Mouse (Mus musculus): Measurements from ENCODE around the gene Ttc14.

Gene Ttc14

DNA sequence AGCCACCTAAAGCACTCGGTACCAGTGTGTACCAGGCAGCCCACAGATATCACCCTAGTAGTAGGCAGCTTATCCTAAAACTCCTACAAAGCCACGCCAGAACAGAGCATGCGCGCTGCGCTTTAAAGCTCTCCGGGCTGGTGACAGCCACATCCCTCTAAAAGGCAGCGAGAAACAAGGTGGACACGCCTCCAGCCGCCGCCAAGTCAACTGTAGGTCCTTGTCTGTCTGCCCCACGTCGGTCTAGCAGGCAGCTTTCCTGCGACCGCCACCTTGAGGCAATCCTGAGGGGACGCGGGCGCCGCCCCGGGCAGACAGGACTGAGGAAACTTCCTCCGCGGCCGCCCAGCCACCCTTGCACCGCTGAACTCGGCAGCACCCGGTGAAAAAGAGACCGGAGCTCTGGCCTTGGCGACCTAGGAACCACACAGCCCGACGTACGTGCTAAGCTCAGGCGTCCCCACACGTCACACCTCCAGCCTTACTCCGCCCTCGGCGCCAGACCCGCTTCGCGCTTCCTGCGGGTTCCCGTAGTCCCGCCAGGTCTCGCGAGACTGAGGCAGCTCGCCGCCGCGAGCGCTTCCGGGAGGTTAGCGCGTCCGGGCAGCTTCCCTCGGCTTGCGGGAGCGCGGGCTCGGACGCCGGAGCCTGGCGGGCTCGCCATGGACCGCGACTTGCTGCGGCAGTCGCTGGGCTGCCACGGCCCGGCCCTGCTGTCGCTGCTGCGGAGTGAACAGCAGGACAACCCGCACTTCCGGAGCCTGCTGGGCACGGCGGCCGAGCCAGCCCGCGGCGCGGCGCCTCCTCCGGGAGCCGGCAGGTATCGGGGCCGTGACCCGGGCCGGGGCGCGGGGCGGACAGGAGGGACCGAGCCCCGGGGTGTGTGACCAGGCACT is at the start of gene Ttc14:
TSS of gene Ttc14 (plus strand) at position 216 of the 896 bp plus-strand sequence.
- peak; percentile 98 for DNase-seq (ENCODE audit: low read depth, low spot score)

DNA sequence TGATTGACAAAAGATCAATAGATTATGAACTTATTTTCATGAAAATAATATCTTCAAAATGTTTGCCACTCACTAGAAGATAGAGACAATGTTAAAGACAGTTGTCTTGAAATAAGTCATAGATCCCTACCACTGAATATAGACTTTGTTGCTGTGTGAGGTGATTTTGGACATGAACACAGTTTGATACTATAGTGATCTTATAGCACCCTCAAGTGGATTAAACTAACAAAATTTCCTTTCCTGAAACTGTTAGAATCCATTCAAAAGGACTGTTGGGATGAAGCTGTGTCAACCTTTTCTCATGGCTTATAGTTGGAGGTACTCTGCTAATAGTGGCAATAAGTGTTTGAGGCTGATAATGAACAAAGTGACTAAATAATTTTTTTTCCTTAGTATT is 8.7 kb upstream of the Ttc14 start:
- no peak for DNase-seq (ENCODE audit: low read depth, low spot score)

DNA sequence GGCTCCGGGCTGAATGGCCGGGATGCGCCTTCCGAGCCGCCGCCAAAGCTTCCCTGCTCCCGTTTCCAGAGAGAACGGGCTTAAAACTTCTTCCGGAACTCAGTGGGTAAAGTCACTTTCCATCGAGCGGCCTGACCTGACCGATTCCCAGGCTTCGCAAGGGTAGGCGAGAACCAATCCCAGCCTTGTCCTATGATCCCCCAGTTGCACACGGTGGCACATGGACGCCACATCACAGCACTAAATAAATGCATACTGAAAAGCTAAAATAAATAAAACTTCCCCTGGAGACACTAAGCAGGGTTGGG is 835 bp downstream of the Ttc14 start:
- peak; percentile 29 for DNase-seq (ENCODE audit: low read depth, low spot score)

DNA sequence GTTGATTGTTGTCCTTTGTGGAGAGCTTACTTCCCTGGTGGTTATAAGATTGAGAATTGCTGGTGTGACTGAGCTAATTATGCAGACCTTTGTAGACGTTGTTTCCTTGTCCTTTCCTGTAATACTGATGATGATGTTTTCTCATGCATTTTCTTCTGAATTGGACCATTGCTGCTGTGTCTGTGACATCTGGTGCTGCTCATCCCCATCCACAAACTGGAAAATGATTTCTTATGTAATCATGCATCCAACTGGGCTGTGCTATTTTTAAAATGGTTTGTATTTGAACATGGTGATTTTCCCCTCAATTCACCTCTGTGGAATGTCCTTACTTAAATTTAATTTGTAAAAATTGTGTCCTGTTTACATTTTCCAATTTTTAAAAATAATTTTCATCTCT is 7.5 kb downstream of the Ttc14 start:
- no peak for DNase-seq (ENCODE audit: low read depth, low spot score)

GRCm38 (mm10) chr3:33824135-33824946 is 24.7 kb downstream of the Ttc14 start:
- peak; percentile 71 for DNase-seq (ENCODE audit: low read depth, low spot score)

GRCm38 (mm10) chr3:33832351-33832750 is 32.7 kb downstream of the Ttc14 start:
- no peak for DNase-seq (ENCODE audit: low read depth, low spot score)

GRCm38 (mm10) chr3:33836576-33836975 is 36.9 kb downstream of the Ttc14 start:
- DNase-seq (ENCODE audit: low read depth, low spot score), result no peak

DNA sequence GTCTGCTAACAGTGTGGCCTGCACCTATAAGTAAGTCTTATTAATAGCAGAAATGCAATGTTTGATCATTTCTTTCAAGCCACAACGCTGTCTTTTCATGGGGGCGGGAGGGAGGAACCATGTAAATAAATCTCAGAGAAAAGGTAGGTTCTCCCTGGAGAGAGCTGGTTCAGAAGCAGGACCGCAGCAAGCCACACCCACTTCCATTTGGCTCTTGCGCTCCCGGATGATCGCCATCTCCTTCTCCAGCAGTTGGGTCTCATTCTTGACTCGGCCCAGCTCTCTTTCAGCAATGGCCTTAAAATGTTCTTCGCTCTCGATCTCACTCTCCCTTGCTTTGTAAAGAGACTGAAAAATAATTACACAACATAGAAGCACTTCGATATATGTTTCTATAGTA is 39.2 kb downstream of the Ttc14 start:
- peak; percentile 37 for DNase-seq (ENCODE audit: low read depth, low spot score)

DNA sequence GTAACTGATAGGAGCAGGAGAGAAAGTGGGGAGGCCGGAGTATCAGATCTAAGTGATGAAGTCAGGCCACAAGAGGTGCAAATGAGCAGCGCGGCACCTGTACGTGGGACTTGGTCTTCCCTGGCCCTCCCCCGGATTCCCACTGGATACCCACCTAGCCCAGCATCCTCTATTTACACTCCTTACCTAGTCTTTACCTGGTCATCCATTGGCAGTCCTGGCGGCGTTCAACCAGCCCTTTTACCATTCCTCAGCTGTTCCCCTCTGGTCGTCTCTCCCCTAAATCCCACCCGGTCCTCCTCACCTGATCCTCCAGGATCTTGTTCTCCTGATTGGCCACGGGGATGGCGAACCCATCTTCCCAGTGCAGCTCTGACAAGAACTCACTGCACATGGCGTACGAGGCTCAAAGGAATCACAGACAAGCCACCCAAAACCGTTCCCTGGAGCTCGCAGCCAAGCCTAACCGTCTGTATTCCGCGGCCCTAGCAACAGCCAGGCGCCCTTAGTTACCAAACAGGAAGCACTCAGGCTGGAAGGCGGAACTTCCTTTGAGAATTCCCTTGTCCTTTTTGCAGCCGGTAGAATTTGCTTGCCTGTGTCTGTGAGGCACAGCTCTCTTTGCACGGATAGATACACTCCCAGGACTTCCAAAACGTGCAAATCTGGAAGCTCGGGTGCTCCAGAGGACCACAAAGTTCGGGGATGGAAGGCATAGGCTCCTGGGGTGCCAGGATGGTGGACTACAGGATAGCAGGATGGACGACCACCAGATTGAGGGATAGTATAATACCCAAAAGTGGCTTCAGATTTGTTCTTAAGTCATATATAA is 44.4 kb downstream of the Ttc14 start, which contains the start of gene Ccdc39:
TSS of gene Ccdc39 (minus strand) at position 510 of the 832 bp plus-strand sequence.
- peak; percentile 56 for DNase-seq (ENCODE audit: low read depth, low spot score)

DNA sequence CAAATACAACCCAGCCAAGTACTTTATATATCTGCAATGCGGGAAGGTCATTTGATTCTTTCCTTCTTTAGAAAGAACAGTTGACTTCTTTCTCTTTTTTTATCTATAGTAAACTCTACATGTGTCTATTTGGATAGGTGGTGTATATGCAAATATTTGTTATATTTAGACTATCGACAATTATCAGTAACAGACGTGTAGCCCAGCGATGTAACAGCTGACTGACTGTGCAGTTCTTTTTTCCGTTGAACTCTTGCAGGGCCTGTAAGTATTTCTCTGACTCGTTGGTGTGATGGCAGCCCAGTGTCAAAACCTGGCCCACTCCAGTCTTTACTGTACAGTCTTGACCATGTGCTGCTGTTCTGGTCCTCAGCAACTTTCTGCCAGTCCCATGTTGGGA is 47.0 kb downstream of the Ttc14 start:
- no peak for DNase-seq (ENCODE audit: low read depth, low spot score)

GRCm38 (mm10) chr3:33850856-33851255 is 51.2 kb downstream of the Ttc14 start:
- no peak for DNase-seq (ENCODE audit: low read depth, low spot score)

GRCm38 (mm10) chr3:33853062-33853461 is 53.4 kb downstream of the Ttc14 start:
- no peak for DNase-seq (ENCODE audit: low read depth, low spot score)

DNA sequence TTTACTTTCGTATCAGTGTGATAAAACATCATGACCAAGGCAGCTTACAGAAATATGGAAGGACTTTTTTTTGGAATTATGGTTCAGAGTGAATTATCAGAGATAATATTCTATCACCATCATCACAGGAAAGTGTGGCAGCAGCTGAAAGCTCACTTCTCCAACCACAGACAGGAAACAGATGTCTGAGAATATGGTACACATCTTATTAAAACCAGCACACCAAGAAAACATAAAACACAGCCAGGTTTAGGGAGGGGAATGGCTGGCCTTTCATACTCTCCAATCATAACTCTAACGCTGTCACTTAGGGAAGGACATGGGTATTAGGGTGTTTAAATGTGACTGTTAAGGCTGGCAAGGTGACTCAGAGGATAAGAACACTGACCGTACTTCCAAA is 59.3 kb downstream of the Ttc14 start:
- DNase-seq (ENCODE audit: low read depth, low spot score), result no peak

DNA sequence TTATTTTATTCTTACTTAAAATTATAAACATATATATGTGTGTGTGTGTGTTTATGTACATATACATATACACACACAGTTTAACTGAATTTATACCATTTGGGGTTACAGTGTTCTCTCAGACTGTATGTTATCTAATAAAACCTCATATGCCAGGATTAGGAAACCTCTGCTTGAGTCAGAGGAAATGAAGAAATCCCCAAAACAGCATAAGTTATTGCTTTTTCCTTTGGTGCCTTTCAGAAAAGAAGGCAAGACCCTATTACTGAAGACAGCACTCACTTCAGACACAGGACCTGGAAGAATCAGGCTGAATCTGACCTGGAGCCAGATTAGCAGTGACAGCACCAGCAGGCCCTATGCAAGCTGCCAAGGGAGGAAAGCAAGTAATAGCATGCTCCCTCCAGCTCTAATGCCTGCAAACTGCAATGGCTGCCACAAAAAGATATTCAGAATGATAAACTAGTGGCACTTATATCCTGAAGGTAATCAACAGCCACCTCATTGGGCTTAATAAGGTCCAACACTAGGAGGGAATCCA is 64.4 kb downstream of the Ttc14 start:
- no peak for DNase-seq (ENCODE audit: low read depth, low spot score)

Data from ES-CJ7 (cell line).